Mouse (Mus musculus) megakaryocyte, embryonic 14.5 days (primary cell): Measurements from ENCODE around the gene Tomm20. TPM values are rescaled to one million over a fixed set of nuclear protein-coding genes. Genes with fewer than 3 reads are reported as not detected.
"Not testable (repeated sequence)": the region's sequence is repeated elsewhere in the genome, so short reads cannot be mapped to it uniquely, and the experiment has no call there.

Source experiments
- H3K27me3 ChIP-seq: replicated peaks from 2 replicates; pipeline ENCODE3; 2012; ENCODE audit warnings: inconsistent platforms
- H3K36me3 ChIP-seq: replicated peaks from 2 replicates; pipeline ENCODE3; 2012; ENCODE audit warnings: low read length, inconsistent platforms, mixed read lengths
- H3K4me1 ChIP-seq: 2 replicates; pipeline ENCODE4 v1.6.1; 2012; ENCODE audit warnings: inconsistent platforms
- H3K4me3 ChIP-seq: replicated peaks from 2 replicates; pipeline ENCODE3; 2012; ENCODE audit warnings: moderate library complexity, mild to moderate bottlenecking, inconsistent platforms
- H3K9me3 ChIP-seq: 2 replicates; pipeline ENCODE4 v1.6.1; 2012; ENCODE audit warnings: inconsistent platforms
- FLI1 ChIP-seq: IDR thresholded peaks from 2 replicates; pipeline ENCODE4 v1.6.1; 2012; ENCODE audit warnings: low read length, inconsistent platforms, mixed read lengths
- GATA1 ChIP-seq: IDR thresholded peaks from 3 replicates; pipeline ENCODE4 v1.6.1; 2012; ENCODE audit warnings: mixed read lengths, low read length, inconsistent platforms, borderline replicate concordance
- polyA plus RNA-seq: library from polyadenylated mRNA; stranded (reverse); fragments of >175 nt; gene quantifications from 2 replicates; pipeline ENCODE4 v1.2.3, GENCODE M21; 2012; ENCODE audit warnings: low replicate concordance; ENCODE audit not compliant: insufficient read depth

Tomm20 gene
- polyA plus RNA-seq, result 997 and 1,071 TPM in 2 replicates

DNA sequence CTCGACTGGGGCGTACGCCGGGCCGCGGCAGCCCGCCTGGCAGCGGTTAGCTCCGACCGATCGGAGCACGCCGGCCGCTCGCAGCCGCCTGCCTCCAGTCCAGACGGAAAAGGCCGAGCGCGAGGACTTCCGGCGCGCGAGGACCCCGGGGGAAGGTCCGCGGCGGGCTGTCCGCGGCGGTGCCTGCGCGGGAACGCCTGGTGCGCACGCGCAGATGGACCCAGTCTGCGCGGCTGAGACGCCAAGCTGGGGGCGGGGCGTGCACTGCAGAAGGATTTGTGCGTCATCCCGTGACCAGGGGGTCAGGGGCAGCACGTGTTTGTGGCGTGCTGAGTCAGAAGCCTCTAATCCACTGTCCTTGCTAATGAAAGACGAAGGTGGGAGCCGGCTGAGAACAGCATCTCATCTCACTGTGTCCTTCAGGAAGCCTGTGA lies at the start of gene Tomm20:
Gene Tomm20 (minus strand): TSS at position 115 of the 434 bp plus-strand sequence.
- TF ChIP-seq GATA1 (no peak), FLI1 (peak; percentile 66; the same call in 1 of the 2 replicates)
- Histone ChIP-seq H3K9me3 (no peaks in the 10 kb centered on the region), H3K4me1 (peaks cover 41% of the 10 kb centered on the region), H3K27me3 (no peaks in the 10 kb centered on the region), H3K36me3 (peaks cover 52% of the 10 kb centered on the region), H3K4me3 (peak within 1 kb of the TSS; percentile 99)

DNA sequence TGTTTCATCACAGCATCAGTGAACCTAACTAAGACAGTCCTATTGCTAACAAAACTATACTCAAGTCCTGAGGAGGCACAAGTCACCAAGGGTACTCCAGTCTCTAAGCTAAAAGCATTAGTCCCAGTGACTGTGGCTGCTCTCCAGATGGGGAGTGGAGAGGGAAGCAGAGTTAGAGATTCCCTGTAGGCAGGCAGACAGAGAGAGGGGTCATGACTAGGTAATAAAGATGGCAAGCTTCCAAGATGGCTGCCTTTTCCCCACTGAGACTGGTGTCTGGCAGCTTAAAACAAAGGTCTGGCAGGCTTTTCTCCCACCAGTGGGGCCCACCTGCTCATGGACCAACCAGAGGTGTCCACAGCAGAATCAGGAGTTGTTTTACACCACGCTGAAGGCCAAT lies 48.9 kb upstream of the Tomm20 start:
- no peak for TF ChIP-seq FLI1
- no peak for TF ChIP-seq GATA1
- H3K36me3 ChIP-seq, result no peaks in the 10 kb centered on the region
- H3K27me3 ChIP-seq, result peaks cover 23% of the 10 kb centered on the region
- peaks cover 6% of the 10 kb centered on the region; the same call in 1 of the 2 replicates for H3K9me3 ChIP-seq
- no peak overlapping the region for H3K4me3 ChIP-seq
- H3K4me1 ChIP-seq, result no peaks in the 10 kb centered on the region

DNA sequence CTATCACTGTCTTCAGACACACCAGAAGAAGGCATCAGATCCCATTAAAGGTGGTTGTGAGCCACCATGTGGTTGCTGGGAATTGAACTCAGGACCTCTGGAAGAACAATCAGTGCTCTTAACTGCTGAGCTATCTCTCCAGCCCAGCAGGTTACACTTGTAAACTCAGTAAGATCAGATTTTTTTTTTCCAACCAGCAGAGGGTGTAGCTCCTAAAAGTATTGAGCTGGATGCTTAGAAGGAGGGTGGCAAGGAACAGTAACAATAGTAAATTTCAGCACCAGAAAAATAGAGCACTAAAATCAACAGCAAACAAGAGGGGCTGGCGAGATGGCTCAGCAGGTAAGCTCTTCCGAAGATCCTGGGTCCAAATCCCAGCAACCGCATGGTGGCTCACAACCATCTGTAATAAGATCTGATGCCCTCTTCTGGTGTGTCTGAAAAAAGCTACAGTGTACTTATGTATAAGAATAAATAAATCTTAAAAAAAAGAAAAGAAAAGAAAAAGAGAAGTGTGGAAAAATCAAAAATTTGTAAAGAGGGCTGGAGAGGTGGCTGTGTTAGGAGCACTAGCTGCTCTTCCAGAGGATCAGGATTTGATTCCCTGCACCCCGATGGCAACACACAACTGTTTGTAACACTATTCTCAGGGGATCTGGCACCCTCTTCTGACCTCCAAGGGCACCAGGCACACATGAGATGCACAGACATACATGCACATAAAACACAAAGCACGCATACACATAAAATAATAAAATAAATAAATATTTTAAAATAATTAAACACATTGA lies 43.9 kb upstream of the Tomm20 start:
- no peak for TF ChIP-seq FLI1
- no peak for TF ChIP-seq GATA1
- H3K36me3 ChIP-seq, result no peaks in the 10 kb centered on the region
- peaks cover 21% of the 10 kb centered on the region for H3K27me3 ChIP-seq
- no peaks in the 10 kb centered on the region for H3K9me3 ChIP-seq
- H3K4me3 ChIP-seq, result no peak overlapping the region
- peaks cover 6% of the 10 kb centered on the region for H3K4me1 ChIP-seq

DNA sequence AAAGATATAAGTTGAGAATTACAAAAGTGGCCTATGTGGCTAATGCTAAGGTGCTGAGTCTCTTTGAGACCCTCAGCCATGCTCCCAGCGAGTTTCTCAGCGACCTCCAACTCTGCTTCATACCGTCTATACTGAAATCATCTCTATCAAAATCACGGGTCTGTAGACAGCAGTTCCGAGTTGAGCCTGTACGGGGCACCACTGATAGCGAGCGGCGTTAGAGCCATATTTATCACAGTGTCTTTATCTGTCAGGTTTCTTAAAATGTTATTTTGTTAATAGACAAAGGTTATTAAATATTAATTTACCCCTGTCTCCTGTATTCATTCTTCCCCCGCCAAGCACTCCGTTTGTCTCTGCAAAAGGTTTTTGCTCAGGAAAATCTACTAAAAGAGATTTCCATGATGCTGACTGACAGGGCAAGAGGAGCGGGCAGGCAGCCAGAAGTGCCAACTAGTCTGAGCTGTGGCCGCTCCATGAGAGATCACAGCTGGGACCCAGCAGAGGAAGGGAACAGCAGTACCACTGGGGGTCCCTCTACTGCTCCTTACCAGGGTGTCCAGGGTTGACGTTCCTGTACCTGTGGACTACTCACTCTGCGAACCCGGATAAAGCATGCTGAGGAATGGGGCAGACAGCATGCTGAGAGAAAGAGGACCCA lies 42.8 kb upstream of the Tomm20 start:
- Histone ChIP-seq H3K4me1 (peaks cover 10% of the 10 kb centered on the region), H3K36me3 (no peaks in the 10 kb centered on the region), H3K9me3 (no peaks in the 10 kb centered on the region), H3K27me3 (peaks cover 18% of the 10 kb centered on the region), H3K4me3 (no peak overlapping the region)
- TF ChIP-seq FLI1 (no peak), GATA1 (no peak)

DNA sequence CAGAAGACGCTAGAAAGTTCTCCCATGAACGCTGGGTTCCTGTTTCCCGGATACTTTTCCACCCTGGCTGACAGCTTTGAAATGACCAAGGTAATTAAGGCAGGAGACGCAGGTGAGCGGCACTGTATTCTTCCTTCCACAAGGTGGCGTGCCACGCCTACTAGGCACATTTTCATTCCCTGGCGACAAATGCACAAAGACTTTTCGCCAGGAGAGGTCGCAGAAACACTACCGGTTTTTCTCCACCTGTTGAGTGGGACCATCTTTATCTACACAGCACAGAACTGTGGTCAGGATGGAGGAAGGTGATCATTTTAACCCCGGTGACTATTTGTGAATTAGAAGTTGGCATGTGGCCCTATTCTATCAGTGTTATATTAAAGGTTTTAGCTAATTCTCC lies 40.9 kb upstream of the Tomm20 start:
- Histone ChIP-seq H3K4me3 (no peak overlapping the region), H3K27me3 (peaks cover 14% of the 10 kb centered on the region)

DNA sequence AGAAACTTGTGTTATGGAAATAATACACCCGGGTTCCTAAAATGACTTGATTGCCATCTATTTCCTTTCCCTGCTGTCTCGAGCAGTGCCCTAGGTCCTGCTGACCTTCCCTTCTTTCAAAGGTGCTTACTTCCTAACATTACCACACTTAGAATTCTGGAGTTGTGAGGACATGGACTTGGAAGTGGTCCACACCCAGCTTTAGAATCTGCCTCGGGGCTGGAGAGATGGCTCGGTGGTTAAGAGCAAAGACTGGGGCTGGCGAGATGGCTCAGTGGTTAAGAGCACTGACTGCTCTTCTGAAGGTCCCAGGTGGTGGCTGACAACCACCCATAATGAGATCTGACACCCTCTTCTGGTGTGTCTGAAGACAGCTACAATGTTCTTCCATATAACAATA lies 34.4 kb upstream of the Tomm20 start:
- no peak for TF ChIP-seq GATA1
- H3K36me3 ChIP-seq, result no peaks in the 10 kb centered on the region
- H3K27me3 ChIP-seq, result peaks cover 17% of the 10 kb centered on the region
- no peaks in the 10 kb centered on the region for H3K9me3 ChIP-seq
- peaks cover 22% of the 10 kb centered on the region for H3K4me1 ChIP-seq
- no peak overlapping the region for H3K4me3 ChIP-seq

More for the DNA sequence above, 40.9 kb upstream of the Tomm20 start:
- no peaks in the 10 kb centered on the region for H3K36me3 ChIP-seq
- H3K4me1 ChIP-seq, result peaks cover 10% of the 10 kb centered on the region
- TF ChIP-seq GATA1 (no peak), FLI1 (no peak)
- no peaks in the 10 kb centered on the region for H3K9me3 ChIP-seq

DNA sequence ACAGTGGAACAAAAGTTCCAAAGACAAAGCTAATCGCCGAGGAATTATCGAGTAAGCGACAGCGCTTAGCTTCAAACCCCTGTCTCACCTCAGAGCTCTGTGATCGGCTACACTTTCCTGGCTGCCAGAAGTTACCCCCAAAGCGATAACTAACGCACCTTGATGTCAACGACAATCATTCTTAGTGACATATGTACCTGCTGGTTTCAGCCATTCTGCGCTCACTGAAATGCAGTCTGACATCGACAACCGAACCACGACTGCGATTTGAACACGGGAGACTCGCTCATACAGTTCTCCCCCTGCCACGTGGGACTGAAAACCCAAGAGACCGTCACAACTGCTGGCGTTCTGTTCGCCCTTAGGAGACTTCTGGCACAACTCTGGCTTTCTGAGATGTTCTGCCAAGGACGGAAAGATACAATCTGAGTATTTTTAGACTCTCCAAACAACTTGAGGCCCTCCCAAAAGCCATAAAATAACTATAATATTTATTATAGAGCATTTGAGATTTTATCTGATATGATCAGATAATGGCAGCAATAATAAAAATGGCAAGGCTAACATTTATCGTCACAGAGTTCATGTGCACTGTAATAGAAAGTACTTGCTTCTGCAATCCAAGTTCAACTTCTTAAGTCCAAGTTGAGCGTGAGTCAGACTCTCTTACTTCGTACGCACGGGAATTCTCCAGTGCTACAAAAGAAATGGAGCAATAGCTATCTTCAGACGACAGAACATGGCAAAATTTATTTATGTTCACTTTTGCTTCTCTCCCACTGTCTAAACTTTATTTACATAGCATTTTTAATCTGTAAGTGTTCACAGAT lies 33.7 kb upstream of the Tomm20 start:
- Histone ChIP-seq H3K9me3 (no peaks in the 10 kb centered on the region), H3K36me3 (no peaks in the 10 kb centered on the region), H3K4me3 (peak overlapping the region; percentile 85), H3K27me3 (peaks cover 17% of the 10 kb centered on the region), H3K4me1 (peaks cover 24% of the 10 kb centered on the region)
- no peak for TF ChIP-seq FLI1
- TF ChIP-seq GATA1, result no peak

DNA sequence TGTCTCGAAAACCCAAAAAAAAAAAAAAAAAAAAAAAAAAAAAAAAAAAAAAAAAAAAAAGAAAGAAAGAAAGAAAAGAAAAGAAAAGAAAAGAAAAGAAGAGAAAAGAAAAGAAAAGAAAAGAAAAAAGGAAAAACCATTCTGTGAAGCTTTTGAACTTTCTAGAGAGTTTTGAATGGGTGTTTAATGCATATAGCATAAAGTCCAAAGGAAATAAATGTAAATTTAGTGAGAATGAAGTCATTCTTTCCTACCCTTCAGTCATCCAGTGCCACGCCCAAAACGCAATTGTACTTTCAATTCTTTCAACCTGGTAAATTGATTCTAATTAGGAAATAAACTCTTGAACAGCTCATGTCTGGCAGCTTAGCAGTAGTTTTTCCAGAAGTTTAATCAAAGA lies 32.9 kb upstream of the Tomm20 start:
- Histone ChIP-seq H3K4me1 (peaks cover 31% of the 10 kb centered on the region), H3K4me3 (peak overlapping the region; percentile 85), H3K27me3 (peaks cover 17% of the 10 kb centered on the region)
- not testable (repeated sequence) for H3K36me3 ChIP-seq, H3K9me3 ChIP-seq

DNA sequence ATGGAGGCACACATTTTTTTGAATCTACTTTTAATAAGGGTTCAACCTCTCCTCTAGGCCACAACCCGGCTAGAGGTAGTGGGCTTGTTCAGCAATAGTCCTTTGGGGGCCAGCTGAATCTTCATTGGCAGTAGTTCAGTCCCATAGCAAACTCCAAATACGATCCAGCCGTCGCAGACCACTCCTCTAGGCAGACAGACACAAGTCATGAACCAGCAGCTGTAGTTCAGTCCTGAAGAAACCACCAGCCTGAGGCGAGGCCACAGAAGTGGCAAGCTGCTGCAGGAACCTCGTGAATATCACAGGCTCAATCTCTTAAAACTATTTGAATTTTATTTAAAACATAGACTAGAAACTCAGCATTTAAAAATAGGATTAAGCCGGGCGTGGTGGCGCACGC lies 32.4 kb upstream of the Tomm20 start:
- Histone ChIP-seq H3K4me3 (no peak overlapping the region), H3K27me3 (peaks cover 17% of the 10 kb centered on the region), H3K9me3 (no peaks in the 10 kb centered on the region), H3K4me1 (peaks cover 36% of the 10 kb centered on the region), H3K36me3 (no peaks in the 10 kb centered on the region)
- TF ChIP-seq FLI1, result no peak
- no peak for TF ChIP-seq GATA1
